Mouse (Mus musculus): ENCODE data around the gene Ppm1j.
"Not testable (repeated sequence)": the region's sequence is repeated elsewhere in the genome, so short reads cannot be mapped to it uniquely, and the experiment has no call there.

Ppm1j gene

DNA sequence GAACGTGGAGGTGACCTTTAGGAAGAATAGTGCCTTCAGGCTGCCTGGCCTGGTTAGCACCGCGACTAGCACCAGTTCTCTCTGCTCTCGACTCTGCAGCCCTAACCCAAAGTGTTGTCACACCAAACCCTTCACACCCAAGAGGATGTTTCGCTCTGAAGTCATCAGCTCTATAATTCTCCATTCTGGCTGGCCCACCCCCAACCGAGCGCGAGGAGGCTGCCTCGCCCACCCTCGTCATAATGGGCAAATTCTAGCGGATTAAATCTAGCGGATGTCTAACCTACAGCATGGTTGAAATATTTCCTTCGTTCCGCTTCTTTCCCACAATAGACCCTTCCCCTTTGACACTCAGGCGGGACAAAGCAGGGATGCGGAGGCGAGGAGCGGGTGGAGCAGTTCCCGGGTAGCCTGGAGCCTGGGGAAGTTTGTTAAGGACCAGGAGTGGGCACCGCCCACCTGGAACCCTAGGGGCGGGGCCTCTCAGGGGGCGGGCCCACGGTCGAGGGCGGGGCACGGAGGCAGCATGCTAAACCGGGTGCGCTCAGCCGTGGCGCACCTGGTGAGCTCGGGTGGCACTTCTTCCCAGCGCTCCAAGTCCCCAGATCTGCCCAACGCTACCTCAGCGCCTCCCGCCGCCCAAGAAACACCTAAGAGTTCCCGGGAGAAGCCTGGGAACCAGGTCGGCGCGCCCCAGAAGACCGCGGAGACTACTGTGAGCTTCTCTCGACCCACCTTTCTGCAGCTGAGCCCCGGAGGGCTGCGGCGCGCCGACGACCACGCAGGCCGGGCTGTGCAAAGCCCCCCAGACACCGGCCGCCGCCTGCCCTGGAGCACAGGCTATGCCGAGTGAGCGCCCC is at the start of gene Ppm1j:
TSS of gene Ppm1j (plus strand) at position 496 of the 860 bp plus-strand sequence.
- no peak for DNase-seq (ENCODE audit: low read depth)

DNA sequence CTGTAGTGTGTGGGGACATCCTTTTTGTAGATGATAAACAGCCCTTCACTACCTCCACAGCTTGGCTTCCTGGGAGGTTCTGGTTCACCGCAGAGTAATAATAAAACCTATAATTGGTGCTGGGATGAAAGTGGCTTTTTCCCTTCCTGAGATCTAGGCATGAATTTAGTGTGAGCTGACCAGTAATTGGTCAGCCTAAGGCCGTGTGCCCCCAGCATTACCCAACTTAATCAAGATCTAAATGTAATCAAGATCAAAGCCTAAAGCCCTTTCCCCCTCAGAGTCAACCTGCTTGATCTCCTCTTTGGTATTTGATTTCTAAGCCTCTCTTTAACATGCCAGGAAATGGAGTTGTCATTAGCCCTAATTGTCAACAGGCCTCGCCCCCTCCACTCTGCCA is 47.9 kb upstream of the Ppm1j start:
- no peak for DNase-seq (ENCODE audit: low read depth)

DNA sequence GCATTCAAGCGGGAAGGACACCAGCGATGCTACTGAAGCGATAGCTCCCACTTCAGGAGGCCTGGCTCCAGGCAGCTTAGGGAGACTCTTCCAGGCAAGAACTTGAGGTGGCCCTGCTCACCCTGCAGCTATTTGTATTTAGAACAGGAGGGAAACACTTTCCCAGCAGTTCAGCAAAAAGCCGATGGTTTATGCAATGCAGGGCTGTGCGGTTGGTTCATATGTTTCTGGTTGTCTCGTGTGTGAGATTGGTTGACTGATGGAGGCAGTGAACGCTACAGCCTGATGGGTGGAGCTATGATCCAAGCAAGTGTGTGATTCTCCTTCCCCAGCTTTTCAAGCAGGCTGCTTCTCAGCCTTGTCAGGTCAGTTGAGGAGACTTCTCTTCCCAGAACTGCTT is 46.2 kb upstream of the Ppm1j start:
- DNase-seq (ENCODE audit: low read depth), result no peak

DNA sequence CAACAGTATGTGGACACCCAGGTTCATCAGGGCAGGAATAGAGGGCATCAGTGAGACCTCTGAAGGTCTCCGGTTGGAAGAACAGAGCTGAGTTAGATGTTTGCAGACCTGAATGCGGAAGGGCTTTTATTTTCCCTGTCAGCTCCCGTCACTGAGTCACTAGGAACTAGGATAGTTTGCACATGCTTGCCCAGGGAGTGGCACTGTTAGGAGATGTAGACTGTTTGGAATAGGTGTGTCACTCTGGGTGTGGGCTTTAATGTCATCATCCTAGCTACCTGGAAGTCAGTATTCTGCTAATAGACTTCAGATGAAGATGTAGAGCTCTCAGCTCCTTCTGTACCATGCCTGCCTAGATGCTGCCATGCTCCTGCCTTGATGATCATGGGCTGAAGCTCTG is 38.9 kb upstream of the Ppm1j start:
- no peak for DNase-seq (ENCODE audit: low read depth)

DNA sequence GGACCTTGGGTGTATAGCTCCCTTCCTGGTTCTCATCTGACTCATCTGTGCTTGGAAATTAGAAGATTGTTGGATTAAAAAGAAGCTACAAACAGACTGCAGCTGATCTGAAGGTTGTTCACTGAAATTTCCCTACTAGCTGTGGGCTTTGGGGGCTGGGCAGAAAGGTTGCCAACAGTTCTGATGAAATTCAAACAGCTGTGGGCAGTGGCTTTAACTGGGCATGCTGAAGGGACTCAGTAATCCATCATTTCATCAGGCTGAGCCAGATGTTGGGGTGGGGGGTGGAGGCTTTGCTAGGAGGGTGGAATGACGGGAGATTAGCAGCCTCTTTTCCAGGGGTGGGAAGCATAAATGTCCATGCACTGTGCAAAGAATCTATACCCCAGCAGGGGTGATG is 37.7 kb upstream of the Ppm1j start:
- DNase-seq (ENCODE audit: low read depth), result no peak

DNA sequence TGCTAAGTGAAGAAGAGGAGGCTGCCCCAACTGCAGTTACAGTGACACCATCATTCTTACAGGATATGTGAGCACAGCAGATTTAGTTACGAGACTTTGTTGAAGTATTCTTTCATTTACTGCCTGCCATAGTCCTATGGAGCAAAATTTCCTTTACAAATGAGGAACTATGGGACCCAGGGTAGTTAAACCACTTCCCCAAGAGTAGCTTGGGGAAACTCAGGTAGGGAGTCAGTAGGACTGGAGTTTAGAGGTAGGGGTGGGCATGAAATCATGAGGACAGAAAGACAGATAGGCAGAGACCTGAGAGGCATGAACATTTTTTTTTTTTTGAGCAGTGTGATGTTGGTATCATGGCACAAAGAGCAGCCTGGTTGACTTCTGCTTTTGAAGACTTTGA is 37.0 kb upstream of the Ppm1j start:
- peak; percentile 24 for DNase-seq (ENCODE audit: low read depth)

DNA sequence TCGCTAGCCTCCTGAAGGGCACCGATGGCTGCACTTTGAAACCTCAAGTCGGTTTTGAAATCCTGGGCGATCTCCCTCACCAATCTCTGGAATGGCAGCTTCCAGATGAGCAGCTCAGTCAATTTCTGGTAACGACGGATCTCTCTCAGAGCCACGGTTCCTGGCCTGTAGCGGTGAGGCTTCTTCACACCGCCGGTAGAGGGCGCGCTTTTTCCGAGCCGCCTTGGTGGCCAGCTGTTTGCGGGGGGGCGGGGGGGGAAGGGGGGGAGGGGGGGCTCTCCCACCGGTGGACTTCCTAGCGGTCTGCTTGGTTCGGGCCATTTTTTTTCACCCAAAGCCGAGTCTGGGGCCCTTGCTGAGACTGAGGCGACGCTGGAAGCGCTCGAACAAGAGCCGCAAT is 28.0 kb upstream of the Ppm1j start:
- DNase-seq (ENCODE audit: low read depth), result not testable (repeated sequence)

DNA sequence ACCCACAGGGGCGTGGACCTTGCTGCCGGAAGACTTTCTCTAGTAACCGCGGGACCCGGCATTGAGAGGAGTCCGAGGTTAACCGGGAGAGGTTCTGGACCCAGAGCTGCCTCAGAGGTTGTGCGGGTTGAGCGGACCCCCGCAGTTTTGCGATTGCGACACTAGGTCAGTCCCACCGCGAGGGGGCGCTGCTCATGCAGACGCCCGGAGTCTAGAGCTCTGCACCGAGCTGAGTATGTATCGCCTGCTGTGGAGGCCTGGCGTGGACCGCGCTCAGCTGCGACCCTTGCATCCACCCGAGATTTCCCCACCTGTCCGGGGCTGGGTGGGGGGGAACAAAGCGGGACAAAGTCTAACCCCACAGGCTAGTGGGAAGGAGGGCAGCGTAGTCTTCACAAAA is 22.4 kb upstream of the Ppm1j start:
- DNase-seq (ENCODE audit: low read depth), result no peak

DNA sequence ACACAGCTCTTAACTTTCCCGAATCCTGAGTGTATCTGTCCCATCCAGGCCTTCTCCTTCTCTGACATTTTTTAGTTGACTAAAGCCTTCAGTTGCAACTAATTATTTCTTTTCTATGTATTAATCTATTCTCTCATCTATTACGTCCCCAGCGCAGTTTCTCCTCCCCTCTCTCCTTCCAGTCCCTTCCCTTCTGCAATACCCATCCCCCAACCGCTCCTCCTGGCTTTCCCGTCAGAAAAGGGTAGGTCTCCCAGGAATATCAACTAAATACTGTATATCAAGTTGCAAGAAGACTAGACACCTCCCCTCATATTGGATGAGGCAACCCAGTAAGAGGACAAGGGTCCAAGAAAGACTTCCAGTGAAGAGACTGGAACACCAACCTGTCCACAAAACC is 22.0 kb upstream of the Ppm1j start:
- no peak for DNase-seq (ENCODE audit: low read depth)

DNA sequence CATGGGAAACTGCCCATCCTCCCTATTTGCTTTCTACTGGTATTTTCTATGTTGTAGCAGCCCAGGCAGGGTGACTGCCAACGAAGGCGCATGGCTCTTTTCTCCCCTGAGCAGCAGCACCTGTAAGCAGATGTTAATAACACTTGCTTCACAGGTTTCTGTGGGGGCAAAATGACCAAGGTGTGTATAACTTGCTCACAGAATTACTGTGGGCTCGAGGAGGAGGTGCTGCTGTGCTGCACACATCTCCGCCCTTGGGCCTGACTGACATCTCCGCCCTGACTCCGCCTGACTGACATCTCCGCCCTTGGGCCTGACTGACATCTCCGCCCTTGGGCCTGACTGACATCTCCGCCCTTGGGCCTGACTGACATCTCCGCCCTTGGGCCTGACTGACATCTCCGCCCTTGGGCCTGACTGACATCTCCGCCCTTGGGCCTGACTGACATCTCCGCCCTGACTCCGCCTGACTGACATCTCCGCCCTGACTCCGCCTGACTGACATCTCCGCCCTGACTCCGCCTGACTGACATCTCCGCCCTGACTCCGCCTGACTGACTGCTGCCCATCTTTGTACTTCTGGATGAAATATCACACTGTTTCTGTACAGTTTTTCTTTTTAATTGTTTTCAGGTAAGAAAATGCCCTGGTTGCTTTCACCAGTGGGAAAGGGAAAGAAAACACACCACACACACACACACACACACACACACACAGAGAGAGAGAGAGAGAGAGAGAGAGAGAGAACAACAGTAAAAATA is 18.6 kb upstream of the Ppm1j start:
- DNase-seq (ENCODE audit: low read depth), result peak; percentile 59

DNA sequence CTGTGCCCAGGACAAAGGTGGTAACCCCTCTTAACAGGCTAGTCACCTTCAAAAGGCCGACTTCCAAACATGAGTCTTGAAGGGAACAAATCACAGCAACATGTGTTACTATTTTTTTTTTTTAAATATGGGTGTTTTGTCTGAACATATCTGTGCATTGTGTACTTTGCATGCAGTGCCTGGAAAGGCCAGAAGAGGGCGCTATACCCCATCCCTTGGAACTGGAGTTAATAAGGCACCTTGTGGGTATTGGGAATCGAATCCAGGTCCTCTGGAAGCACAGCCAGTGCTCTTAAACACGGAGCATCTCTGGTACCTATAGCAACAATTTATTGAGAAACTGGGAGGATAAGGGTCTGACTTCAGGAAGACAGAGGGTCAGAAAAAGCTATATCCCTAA is 15.8 kb upstream of the Ppm1j start:
- peak; percentile 64 for DNase-seq (ENCODE audit: low read depth)

DNA sequence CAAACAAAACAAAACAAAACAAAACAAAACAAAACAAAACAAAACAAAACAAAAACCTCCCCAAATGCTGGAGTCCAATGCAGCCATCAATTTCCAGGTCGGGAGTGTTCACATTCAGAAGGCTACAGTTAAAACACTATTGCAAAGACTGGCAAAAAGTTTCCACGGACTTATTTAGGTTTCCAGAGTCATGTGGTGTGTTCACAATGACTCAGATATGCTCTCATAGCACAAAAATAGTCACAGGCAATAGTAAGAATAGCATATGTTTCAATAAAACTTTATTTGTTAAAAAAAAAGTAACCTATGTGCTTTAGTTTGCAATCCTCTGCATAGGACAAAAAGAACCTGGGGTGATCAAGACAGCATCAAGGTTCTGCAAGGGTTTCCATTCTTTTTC is 13.7 kb upstream of the Ppm1j start:
- DNase-seq (ENCODE audit: low read depth), result peak; percentile 47

DNA sequence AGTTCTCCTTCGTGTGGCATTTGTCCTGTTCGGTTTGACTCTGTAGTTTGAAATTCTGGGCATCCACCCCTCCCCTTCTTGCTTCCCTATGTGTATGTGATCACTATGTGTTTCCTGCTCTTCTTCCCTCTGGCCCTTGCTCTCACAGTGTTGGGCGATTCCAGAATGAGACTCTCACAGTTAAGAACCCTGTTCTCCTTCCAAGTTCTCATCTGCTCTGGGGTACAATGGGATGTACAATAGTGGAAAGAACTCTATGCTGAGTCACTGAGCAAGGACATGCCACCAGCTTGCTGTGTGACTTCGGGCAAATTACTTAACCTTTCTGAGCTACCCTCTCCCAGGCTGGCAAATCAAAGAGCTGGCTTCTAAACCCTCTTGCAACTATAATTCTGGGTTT is 13.1 kb upstream of the Ppm1j start:
- no peak for DNase-seq (ENCODE audit: low read depth)

DNA sequence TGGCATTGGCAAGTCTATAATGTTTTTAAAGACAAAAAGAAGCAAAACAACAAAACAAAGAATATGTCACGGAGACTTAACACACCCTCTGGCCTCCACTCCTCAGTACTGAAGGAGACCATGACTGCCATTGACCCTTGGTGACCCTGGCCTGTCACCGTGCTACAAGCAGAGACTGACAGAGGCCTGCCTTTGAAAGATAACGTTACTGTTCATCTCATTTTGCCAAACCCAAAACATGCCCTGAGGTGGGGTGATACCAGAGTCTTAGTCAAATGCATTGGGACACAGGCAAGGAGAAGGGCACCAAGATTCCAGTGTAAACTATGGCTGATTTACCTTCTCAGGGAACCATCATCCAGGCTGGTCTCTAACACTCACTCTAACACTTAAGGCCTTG is 11.7 kb upstream of the Ppm1j start:
- no peak for DNase-seq (ENCODE audit: low read depth)

DNA sequence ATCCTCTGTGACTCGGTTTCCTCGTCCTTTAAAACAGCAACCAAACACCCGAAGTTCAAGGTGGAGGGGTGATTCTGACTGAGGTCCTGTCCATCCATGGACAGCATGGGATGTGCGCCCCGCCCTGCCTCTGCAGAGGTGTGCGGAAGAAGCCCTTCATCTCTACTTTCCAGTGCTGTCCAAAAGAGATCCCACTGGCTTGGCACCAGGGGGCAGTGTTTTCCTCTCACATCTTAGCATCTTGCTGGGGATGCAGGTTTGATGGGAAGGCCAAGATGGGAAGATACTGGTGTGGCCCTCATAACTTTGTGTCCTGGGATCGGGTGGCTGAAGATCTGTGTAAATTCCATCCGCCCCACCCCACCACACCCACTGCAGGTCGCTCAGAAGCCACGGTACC is 10.8 kb upstream of the Ppm1j start:
- peak; percentile 67 for DNase-seq (ENCODE audit: low read depth)

DNA sequence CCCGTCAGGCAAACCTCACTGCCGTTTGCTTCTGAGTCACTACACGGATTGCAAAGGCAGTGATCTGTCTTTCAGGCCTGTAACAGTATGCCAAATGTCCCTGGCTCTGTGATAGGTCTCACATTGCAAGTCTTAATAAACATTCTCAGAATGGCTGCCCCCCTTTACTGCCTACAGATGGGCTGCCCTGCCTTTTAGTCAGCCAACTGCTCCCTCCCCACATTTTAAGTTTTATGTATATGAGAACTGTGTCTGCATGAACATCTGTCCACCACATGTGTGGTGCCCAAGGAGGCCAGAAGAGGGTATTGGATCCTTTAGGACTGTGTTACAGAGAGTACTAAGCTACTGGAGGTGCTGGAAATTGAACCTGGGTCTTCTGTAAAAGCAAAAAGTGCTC is 9.9 kb upstream of the Ppm1j start:
- no peak for DNase-seq (ENCODE audit: low read depth)

DNA sequence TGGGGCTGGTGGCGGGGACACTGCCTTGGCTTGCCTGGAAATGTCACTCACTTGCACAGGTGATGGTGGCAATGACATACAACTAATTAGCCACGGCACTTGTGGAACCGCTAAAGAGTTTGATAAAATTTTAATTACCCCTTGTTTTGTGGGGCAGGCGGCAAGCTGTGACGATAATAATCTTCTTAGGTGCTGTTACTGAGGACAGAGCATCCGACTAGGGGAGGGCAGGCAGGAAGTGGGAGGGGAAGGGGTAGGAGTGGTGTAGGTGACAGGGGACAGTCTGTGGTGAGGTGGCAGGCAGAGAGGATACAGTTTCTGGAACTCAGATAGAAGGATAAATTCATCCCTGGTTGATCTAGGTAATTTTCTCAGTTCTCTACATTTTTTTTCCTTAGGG is 9.4 kb upstream of the Ppm1j start:
- no peak for DNase-seq (ENCODE audit: low read depth)

DNA sequence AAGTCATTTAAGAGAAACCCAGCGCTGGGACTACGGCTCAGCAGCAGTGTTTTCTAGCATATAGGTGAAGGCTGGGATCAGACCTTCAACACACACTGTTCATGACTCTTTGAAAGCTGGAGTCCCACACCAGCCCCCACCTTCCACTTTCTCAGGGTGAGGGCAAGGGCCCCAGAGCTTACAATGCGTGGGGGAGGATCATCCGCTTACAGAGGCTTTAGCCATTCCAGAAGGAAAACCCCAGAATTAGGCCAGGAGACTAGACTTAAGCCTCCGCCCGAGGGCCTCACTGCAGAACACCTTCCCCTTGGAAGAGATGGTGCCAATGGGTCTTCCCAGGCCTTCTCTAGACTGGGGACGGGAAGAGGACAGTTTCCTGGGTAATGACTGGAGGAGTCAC is 7.6 kb upstream of the Ppm1j start:
- no peak for DNase-seq (ENCODE audit: low read depth)

DNA sequence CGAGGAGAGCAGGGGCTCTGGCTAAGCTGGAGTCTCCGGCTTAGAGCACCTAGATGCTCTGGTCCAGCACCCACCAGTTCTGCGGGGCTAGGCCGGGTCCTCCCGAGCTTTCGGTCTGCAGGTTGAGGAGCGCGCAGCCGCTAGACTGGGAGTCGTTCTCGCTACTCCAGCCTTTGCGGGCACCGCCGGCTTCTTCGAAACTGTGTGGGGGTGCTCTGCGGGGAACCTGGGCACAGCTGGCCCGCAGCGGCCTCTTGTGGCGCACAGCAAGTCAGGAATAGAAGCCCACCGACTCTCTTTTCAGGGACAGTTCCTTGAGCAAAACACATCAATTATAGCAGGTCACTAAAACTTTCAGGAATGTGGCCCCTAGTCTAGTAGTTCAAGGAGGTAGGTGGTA is 3.5 kb upstream of the Ppm1j start:
- DNase-seq (ENCODE audit: low read depth), result no peak

DNA sequence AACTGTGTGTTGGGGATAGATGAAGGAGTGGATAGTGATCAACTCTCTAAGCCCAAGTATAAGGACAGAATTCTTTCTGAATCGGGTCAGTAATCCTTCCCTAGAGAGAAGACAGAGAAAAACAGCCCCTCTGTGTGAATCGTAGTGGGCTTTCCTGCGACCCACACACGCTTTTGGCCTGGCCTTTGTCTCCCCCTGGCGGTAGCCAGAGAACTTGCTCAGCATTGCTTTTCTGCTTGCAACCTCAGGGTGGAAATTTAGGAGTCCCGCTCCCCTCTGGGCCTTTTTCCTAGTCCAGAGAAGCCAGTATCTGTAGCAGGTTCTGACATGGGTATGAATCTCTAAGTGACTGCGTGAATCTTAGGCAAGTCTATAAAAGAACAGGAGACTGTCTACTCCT is 907 bp upstream of the Ppm1j start:
- peak; percentile 72 for DNase-seq (ENCODE audit: low read depth)

DNA sequence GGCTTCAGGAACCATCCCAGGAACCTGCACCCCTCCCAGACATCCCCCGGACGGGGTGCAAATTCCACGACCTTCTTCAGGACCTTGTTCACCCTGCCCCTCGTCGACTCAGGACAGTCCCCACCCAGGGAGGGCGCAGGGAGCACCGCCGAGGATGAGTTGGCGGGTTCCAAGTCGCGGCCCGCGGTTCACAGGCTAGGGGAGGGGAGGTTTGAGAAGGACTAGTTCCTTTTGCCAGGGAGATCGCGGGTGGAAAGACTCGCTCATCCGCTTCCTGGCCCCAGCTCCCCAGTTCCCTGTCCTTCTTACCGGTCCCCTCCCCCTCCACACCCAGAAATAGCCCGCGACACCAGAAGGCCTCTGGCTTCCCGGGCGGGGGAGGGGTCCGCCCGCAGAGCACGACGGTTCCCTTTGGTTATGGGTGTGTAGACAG is 631 bp downstream of the Ppm1j start, which contains the start of gene Fam19a3:
TSS of gene Fam19a3 (minus strand) at position 370 of the 433 bp plus-strand sequence.
- no peak for DNase-seq (ENCODE audit: low read depth)

DNA sequence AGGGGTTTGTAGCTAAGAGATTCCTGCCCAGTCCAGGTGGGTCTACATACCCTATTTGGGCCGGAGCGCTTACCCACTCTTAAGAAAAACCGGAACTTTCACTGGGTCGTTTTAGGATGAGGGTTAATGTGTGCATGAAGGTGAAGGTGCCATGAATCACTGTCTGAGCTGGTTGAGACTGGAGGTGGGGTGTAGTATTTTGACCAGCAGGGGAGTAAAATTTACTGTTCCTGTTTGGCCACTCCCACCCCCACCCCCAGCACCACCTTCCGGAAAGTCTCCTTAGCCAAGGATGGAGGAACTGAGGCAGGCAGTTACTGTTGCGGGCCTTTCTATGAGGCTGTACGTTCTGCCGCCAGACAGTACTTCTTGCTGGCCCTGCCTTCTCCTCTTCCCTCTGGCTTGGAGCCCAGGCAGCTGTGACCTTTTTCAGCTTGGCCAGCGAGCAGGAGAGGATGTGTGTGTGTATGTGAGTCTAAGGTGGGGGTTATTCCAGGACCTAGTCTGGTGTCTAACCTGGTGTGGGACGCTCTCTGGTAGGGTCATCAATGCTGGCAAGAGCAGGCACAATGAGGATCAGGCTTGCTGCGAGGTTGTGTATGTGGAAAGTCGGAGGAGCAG is 1.3 kb downstream of the Ppm1j start:
- no peak for DNase-seq (ENCODE audit: low read depth)

DNA sequence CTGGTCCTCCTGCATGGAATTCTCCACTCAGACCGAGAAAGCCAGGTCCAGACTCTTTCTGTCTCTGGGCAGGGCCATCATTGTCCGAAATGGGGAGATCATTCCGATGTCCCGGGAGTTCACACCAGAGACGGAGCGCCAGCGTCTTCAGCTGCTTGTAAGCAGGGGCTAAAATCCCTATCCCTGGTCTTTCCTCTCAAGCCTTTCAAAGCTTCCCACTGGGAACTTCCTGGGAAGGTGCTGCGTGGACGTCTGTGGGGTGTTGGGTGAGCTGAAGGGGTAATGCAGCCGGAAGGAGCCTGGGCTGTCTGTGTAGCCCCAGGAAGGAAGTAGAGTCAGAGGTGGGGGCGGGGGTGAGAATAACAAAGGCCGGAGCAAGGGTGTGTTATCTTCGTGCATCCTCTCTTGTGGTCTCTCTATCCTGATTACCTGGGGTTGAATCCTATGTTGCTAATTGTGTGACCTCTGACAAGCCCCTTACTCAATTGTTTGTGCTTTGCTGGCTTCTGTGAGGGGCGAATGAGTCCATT is 3.2 kb downstream of the Ppm1j start:
- no peak for DNase-seq (ENCODE audit: low read depth)
